In the genomic region with DNA sequence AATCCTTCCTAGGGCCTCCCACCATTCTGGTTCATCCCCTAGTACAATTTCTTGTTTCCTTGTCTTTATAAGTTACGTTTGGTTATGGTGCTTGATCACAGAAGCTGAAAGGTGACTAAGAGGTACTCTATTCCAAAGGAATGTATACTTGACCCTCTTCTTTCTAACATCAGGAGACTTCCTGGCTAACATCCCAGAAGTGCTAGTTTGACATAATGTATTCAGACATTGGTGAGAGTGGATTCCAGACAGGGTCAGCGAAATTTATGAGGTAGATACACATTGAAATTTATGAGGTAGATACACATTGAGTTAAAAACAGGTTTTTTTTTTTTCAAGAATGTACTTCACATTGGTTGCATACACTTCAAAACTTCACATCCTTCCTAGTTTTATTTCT, we compare ENCODE assay signal across 29 mouse cellular contexts.
DNase-seq lines count a peak whose midpoint lies in the region; ATAC-seq and TF ChIP-seq lines count a peak whose summit lies in the region.
"Had no signal": no experiment of that assay in that cellular context is flagged by ENCODE, and none has a peak within 500 bp of the region (broad histone marks: within the 10 kb centered on the region; RNA-seq: fewer than 3 reads in every experiment).

No protein-coding gene starts in this region.

- ATAC-seq in hindbrain, postnatal 0 days = no peak
- no peak for ATAC-seq in hindbrain, embryonic 16.5 days
- ATAC-seq in kidney, postnatal 0 days (replicated peaks; ENCODE audit: low FRiP score, low read depth) = no peak
- ATAC-seq in Patski = peak; percentile 57
- ATAC-seq in liver, embryonic 11.5 days (replicated peaks; ENCODE audit: low FRiP score) = no peak
- ATAC-seq: forebrain, embryonic 15.5 days had no signal

- intact Hi-C loops in heart, postnatal 14 days (cut with DNase I) = no loop called here

- CTCF ChIA-PET in Patski (lab: Charles Lee) = no interaction called here

- H3K4me1 ChIP-seq in hindbrain, postnatal 0 days (ENCODE audit: insufficient read depth, low read length) = no peaks in the 10 kb centered on the region
- H3K4me1 ChIP-seq in hindbrain, embryonic 16.5 days (ENCODE audit: control insufficient read depth, insufficient read depth, low read depth, low read length) = no peaks in the 10 kb centered on the region
- no peaks in the 10 kb centered on the region for H3K4me1 ChIP-seq in kidney, postnatal 0 days (replicated peaks; ENCODE audit: insufficient read depth, low read length)
- no peaks in the 10 kb centered on the region for H3K4me1 ChIP-seq in liver, embryonic 11.5 days (replicated peaks; ENCODE audit: control insufficient read depth, insufficient read depth, low read length)
- H3K4me1 ChIP-seq: embryonic facial prominence, embryonic 12.5 days; embryonic facial prominence, embryonic 15.5 days; forebrain, embryonic 12.5 days; forebrain, embryonic 15.5 days; heart, embryonic 12.5 days; heart, embryonic 15.5 days had no signal

- H3K4me3 ChIP-seq in hindbrain, postnatal 0 days (ENCODE audit: low read length) = no peak overlapping the region
- H3K4me3 ChIP-seq in hindbrain, embryonic 16.5 days (ENCODE audit: low read length) = no peak overlapping the region
- H3K4me3 ChIP-seq in kidney, postnatal 0 days (replicated peaks; ENCODE audit: low read depth, low read length) = no peak overlapping the region
- no peak overlapping the region for H3K4me3 ChIP-seq in liver, embryonic 11.5 days (ENCODE audit: low read depth, low read length)
- H3K4me3 ChIP-seq: embryonic facial prominence, embryonic 12.5 days; embryonic facial prominence, embryonic 15.5 days; erythroblast, embryonic 14.5 days; forebrain, embryonic 12.5 days; forebrain, embryonic 15.5 days; heart, embryonic 12.5 days; heart, embryonic 15.5 days had no signal

- H3K27ac ChIP-seq in hindbrain, postnatal 0 days = no peak overlapping the region
- H3K27ac ChIP-seq in hindbrain, embryonic 16.5 days (ENCODE audit: low read depth, low read length) = no peak overlapping the region
- no peak overlapping the region for H3K27ac ChIP-seq in kidney, postnatal 0 days
- no peak overlapping the region for H3K27ac ChIP-seq in liver, embryonic 11.5 days (ENCODE audit: low read depth, low read length)
- H3K27ac ChIP-seq: embryonic facial prominence, embryonic 12.5 days; embryonic facial prominence, embryonic 15.5 days; forebrain, embryonic 12.5 days; forebrain, embryonic 15.5 days; heart, embryonic 15.5 days; hindbrain, embryonic 14.5 days had no signal

- DNase-seq in hindbrain, postnatal 0 days (ENCODE audit: low spot score) = peak; percentile 8
- DNase-seq in kidney, postnatal 0 days (ENCODE audit: low spot score) = peak; percentile 52
- no peak for DNase-seq in kidney, postnatal 14 days
- DNase-seq in 3T3-L1 (ENCODE audit: low read depth, low spot score) = peak; percentile 41
- no peak for DNase-seq in Patski (ENCODE audit: low read depth, low spot score)
- DNase-seq in heart, postnatal 14 days = no peak
- DNase-seq in liver, embryonic 11.5 days (ENCODE audit: low spot score) = no peak
- DNase-seq: adrenal gland, adult 2 months; adrenal gland, postnatal 14 days; B cell, adult 2 months; cerebellum, adult 11 months; cerebellum, adult 2 months; cerebellum, adult 9-11 months; cerebellum, postnatal 25 days; gastrocnemius, postnatal 25 days; heart, adult 18-20 months; heart, postnatal 10 days; heart, postnatal 4 days had no signal

- POLR2A ChIA-PET in Patski (lab: Charles Lee) = no interaction called here

- H3K36me3 ChIP-seq in hindbrain, postnatal 0 days (ENCODE audit: insufficient read depth, low read length) = no peaks in the 10 kb centered on the region
- no peaks in the 10 kb centered on the region for H3K36me3 ChIP-seq in hindbrain, embryonic 16.5 days (ENCODE audit: control insufficient read depth, insufficient read depth, low read length)
- no peaks in the 10 kb centered on the region for H3K36me3 ChIP-seq in kidney, postnatal 0 days (ENCODE audit: insufficient read depth, low read length)
- no peaks in the 10 kb centered on the region for H3K36me3 ChIP-seq in liver, embryonic 11.5 days (ENCODE audit: control insufficient read depth, insufficient read depth, low read length)
- H3K36me3 ChIP-seq: embryonic facial prominence, embryonic 12.5 days; embryonic facial prominence, embryonic 15.5 days; forebrain, embryonic 12.5 days; forebrain, embryonic 15.5 days; G1E; heart, embryonic 12.5 days; heart, embryonic 15.5 days had no signal

- in situ Hi-C loops in Patski (cut with MboI; ENCODE audit: low pct_unique_long_range_greater_than_20kb) = no loop called here

- no peaks in the 10 kb centered on the region for H3K27me3 ChIP-seq in hindbrain, postnatal 0 days (ENCODE audit: insufficient read depth, low read length)
- H3K27me3 ChIP-seq in hindbrain, embryonic 16.5 days (replicated peaks; ENCODE audit: control insufficient read depth, insufficient read depth, low read length) = no peaks in the 10 kb centered on the region
- H3K27me3 ChIP-seq in kidney, postnatal 0 days (ENCODE audit: insufficient read depth, low read length) = no peaks in the 10 kb centered on the region
- H3K27me3 ChIP-seq in Patski = no peaks in the 10 kb centered on the region
- H3K27me3 ChIP-seq in liver, embryonic 11.5 days (replicated peaks; ENCODE audit: control insufficient read depth, insufficient read depth, low read length) = no peaks in the 10 kb centered on the region
- H3K27me3 ChIP-seq: CH12.LX; embryonic facial prominence, embryonic 12.5 days; embryonic facial prominence, embryonic 15.5 days; forebrain, embryonic 12.5 days; forebrain, embryonic 15.5 days; heart, embryonic 12.5 days; heart, embryonic 15.5 days had no signal

- H3K4me2 ChIP-seq in hindbrain, postnatal 0 days (ENCODE audit: low read depth, low read length) = no peak overlapping the region
- no peak overlapping the region for H3K4me2 ChIP-seq in hindbrain, embryonic 16.5 days (ENCODE audit: low read length)
- no peak overlapping the region for H3K4me2 ChIP-seq in kidney, postnatal 0 days (ENCODE audit: low read length)
- H3K4me2 ChIP-seq in liver, embryonic 11.5 days = no peak overlapping the region
- H3K4me2 ChIP-seq: embryonic facial prominence, embryonic 12.5 days; embryonic facial prominence, embryonic 15.5 days; forebrain, embryonic 12.5 days; forebrain, embryonic 15.5 days; heart, embryonic 12.5 days; heart, embryonic 15.5 days; hindbrain, embryonic 14.5 days had no signal

- WGBS in hindbrain, postnatal 0 days = 78% methylated on average over 2 of the region's 2 CpGs
- WGBS in hindbrain, embryonic 16.5 days = 85% methylated on average over 2 of the region's 2 CpGs
- 18% methylated on average over 2 of the region's 2 CpGs for WGBS in kidney, postnatal 0 days
- whole genome bisulfite sequencing in liver, embryonic 11.5 days = 72% methylated on average over 2 of the region's 2 CpGs

- no peak for TF ChIP-seq CTCF in hindbrain, postnatal 0 days (IDR thresholded peaks at IDR 0.05; ENCODE audit: low read depth)
- TF ChIP-seq CTCF in kidney, postnatal 0 days (IDR thresholded peaks at IDR 0.05; ENCODE audit: low read depth) = no peak
- no peak for TF ChIP-seq CTCF in Patski (IDR thresholded peaks at IDR 0.05)

- H3K9me3 ChIP-seq in hindbrain, postnatal 0 days (ENCODE audit: low read length) = no peaks in the 10 kb centered on the region
- H3K9me3 ChIP-seq in hindbrain, embryonic 16.5 days (ENCODE audit: control insufficient read depth, low read length) = no peaks in the 10 kb centered on the region
- no peaks in the 10 kb centered on the region for H3K9me3 ChIP-seq in kidney, postnatal 0 days (replicated peaks; ENCODE audit: low read length)
- H3K9me3 ChIP-seq in liver, embryonic 11.5 days (ENCODE audit: control insufficient read depth, low read length) = no peaks in the 10 kb centered on the region
- H3K9me3 ChIP-seq: embryonic facial prominence, embryonic 12.5 days; embryonic facial prominence, embryonic 15.5 days; forebrain, embryonic 12.5 days; forebrain, embryonic 15.5 days; heart, embryonic 12.5 days; heart, embryonic 15.5 days had no signal

- no peak overlapping the region for H3K9ac ChIP-seq in hindbrain, postnatal 0 days (replicated peaks; ENCODE audit: low read length)
- H3K9ac ChIP-seq in hindbrain, embryonic 16.5 days (ENCODE audit: low read depth, low read length) = no peak overlapping the region
- H3K9ac ChIP-seq in kidney, postnatal 0 days (ENCODE audit: low read depth, low read length) = no peak overlapping the region
- H3K9ac ChIP-seq in liver, embryonic 11.5 days (ENCODE audit: low read depth, low read length) = no peak overlapping the region
- H3K9ac ChIP-seq: embryonic facial prominence, embryonic 12.5 days; embryonic facial prominence, embryonic 15.5 days; forebrain, embryonic 12.5 days; forebrain, embryonic 15.5 days; heart, embryonic 12.5 days; heart, embryonic 15.5 days; hindbrain, embryonic 14.5 days had no signal

Comparison
In these comparisons a context has a peak if more than half of its experiments do, and no peak if none do; other contexts are left out.
1. DNase-seq: peak in hindbrain, postnatal 0 days (single experiment), kidney, postnatal 0 days (single experiment) and 3T3-L1 (single experiment); none in kidney, postnatal 14 days (single experiment), Patski (single experiment), heart, postnatal 14 days (0 of 2) and liver, embryonic 11.5 days (single experiment).